Mouse (Mus musculus): Measurements from ENCODE around the gene Atg5. TPM values are rescaled to one million over a fixed set of nuclear protein-coding genes. Genes with fewer than 3 reads are reported as not detected.

The Atg5 gene
- polyA plus RNA-seq, 1 experiment = 22.7 TPM

DNA sequence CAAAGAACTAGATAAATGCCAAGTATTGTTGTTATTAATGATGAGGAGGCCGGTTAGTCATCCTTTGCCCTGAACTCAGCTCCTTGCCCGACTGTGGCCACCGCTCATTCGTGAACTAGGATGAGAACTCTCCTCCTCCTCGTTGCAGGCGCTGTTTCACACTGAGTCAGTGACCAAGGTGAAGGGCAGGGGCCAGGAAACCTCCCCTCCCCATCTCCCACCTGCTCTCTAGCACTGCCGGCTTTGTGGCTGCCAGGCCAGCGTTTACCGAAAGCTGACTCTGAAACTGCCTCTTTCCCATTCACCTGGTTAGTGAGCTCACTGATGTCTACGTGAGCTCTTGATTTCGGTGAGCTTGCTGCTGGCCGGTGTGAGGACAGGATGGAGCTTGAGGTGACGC lies 132.4 kb downstream of the Atg5 start:
- no peak for DNase-seq (ENCODE audit: low read depth)
- TF ChIP-seq POLR2A (IDR thresholded peaks at IDR 0.05; ENCODE audit: borderline replicate concordance, extremely low read depth, insufficient read depth, insufficient read length, poor library complexity, severe bottlenecking) (no peak), CTCF (IDR thresholded peaks at IDR 0.05; ENCODE audit: borderline replicate concordance, extremely low read depth, insufficient read depth, insufficient read length) (no peak)

DNA sequence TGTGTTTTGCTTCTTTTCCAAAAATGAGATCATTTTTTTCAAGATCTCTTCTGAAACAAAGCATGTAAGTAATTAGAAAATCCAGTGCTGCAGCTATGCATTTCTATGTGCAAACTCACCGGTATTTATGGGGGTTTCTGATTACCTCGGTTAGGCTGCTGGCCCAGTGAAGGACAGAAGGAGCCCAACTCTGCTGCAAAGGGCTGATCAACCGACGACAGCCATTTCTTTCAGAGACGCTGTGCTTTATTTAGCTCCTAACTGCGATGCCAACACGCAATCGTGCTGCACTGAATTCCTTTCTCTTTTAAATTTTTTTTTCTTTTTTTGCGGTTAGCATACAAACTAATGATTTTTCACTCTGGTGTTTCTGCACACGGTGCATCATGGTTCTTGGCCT lies 133.4 kb downstream of the Atg5 start:
- TF ChIP-seq POLR2A (IDR thresholded peaks at IDR 0.05; ENCODE audit: borderline replicate concordance, extremely low read depth, insufficient read depth, insufficient read length, poor library complexity, severe bottlenecking) (no peak), CTCF (IDR thresholded peaks at IDR 0.05; ENCODE audit: borderline replicate concordance, extremely low read depth, insufficient read depth, insufficient read length) (no peak)
- no peak for DNase-seq (ENCODE audit: low read depth)

DNA sequence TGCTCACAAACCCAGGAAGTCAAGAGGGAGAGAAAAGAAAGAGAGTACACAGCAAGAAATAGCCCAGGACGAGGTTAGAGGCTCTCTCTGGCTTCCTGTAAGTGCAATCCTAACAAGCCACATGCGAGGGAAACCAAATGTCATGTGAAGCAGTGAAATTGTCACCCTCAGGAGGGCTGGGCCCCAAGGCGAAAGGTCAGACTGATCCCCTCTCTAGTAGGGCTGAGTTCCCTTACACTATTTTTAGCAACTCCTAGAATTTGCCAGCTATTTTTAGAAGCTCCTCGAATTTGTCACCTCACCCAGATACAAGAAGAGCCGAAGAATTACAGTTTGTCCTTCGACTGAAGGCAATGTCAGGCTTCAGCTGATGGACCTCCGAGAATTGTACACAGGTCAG lies 135.3 kb downstream of the Atg5 start:
- DNase-seq (ENCODE audit: low read depth) = no peak
- TF ChIP-seq CTCF (IDR thresholded peaks at IDR 0.05; ENCODE audit: borderline replicate concordance, extremely low read depth, insufficient read depth, insufficient read length) (no peak), POLR2A (IDR thresholded peaks at IDR 0.05; ENCODE audit: borderline replicate concordance, extremely low read depth, insufficient read depth, insufficient read length, poor library complexity, severe bottlenecking) (no peak)

DNA sequence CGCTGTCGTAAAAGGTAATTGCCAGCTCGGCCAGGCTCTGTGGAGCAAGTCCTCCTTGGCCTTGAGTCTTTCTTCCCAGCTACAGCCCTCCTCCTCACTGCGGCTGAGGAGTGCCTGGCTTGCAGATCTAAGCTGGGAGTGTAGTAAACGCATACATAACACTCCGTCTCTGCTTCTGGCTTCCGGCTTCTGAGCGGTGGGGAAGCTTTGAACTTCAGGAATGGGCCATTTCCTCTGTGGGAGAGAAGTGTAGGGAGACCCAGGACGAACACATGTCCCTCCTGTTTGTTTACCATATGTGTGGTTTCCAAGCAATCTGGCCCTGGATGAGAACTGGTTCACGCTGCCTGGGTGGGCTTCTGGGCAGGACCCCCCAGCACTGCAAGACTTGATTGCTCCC lies 140.9 kb downstream of the Atg5 start:
- TF ChIP-seq POLR2A (IDR thresholded peaks at IDR 0.05; ENCODE audit: borderline replicate concordance, extremely low read depth, insufficient read depth, insufficient read length, poor library complexity, severe bottlenecking) (no peak), CTCF (IDR thresholded peaks at IDR 0.05; ENCODE audit: borderline replicate concordance, extremely low read depth, insufficient read depth, insufficient read length) (no peak)
- DNase-seq (ENCODE audit: low read depth) = no peak

DNA sequence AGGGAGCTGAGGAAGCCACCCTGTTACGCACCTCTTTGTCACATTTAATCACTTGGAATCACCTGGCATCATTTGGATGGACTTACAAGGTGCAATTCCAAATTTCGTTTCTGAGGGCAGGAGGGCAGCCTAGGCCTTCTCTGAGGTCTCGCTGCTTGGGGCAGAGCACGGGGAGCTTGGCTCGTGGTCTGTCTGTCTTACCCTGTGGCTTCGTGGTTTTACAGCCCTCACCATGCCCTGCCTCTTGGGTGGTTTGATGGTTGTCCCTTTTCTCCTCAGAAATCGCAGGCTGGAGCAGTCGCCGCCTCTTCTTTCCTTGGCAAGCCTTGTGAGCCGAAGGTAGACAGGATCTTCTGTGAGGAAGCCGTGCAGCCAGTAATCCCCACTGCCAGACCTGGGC lies 141.8 kb downstream of the Atg5 start:
- no peak for TF ChIP-seq CTCF (IDR thresholded peaks at IDR 0.05; ENCODE audit: borderline replicate concordance, extremely low read depth, insufficient read depth, insufficient read length)
- TF ChIP-seq POLR2A (IDR thresholded peaks at IDR 0.05; ENCODE audit: borderline replicate concordance, extremely low read depth, insufficient read depth, insufficient read length, poor library complexity, severe bottlenecking) = no peak
- no peak for DNase-seq (ENCODE audit: low read depth)

Other genes with a start within 250 kb of the Atg5 start
- gene Crybg1, start 119.5 kb upstream of the Atg5 start, polyA plus RNA-seq (2012; rRNA removed) = 0.25 and 0.36 TPM in 2 replicates